Comparison of ENCODE assay signal across 20 mouse cellular contexts in genomic region chr5:65755859-65756258, GRCm38 (mm10). TPM values are rescaled to one million over a fixed set of nuclear protein-coding genes. Genes with fewer than 3 reads are reported as not detected.
A peak's percentile ranks its signal among the peaks of the same experiment; 100 is the strongest.
DNase-seq lines count a peak whose midpoint lies in the region; ATAC-seq lines count a peak whose summit lies in the region.
"Had no signal": no experiment of that assay in that cellular context is flagged by ENCODE, and none has a peak within 500 bp of the region (broad histone marks: within the 10 kb centered on the region; RNA-seq: fewer than 3 reads in every experiment).

No protein-coding gene starts in this region.

- H3K9ac ChIP-seq in heart, embryonic 13.5 days = no peak overlapping the region
- H3K9ac ChIP-seq: embryonic facial prominence, embryonic 12.5 days; forebrain, embryonic 12.5 days; liver, embryonic 15.5 days; lung, embryonic 15.5 days; neural tube, embryonic 15.5 days; stomach, embryonic 15.5 days had no signal

- H3K36me3 ChIP-seq in heart, embryonic 13.5 days = peaks cover 4% of the 10 kb centered on the region
- H3K36me3 ChIP-seq: embryonic facial prominence, embryonic 12.5 days; forebrain, embryonic 12.5 days; liver, embryonic 15.5 days; lung, embryonic 15.5 days; neural tube, embryonic 15.5 days; stomach, embryonic 15.5 days had no signal

- H3K4me2 ChIP-seq in heart, embryonic 13.5 days = no peak overlapping the region
- H3K4me2 ChIP-seq: embryonic facial prominence, embryonic 12.5 days; forebrain, embryonic 12.5 days; liver, embryonic 15.5 days; lung, embryonic 15.5 days; neural tube, embryonic 15.5 days; stomach, embryonic 15.5 days had no signal

- peak; percentile 12 for DNase-seq in gastrocnemius, postnatal 14 days
- DNase-seq in gastrocnemius, postnatal 25 days = no peak
- peak; percentile 15 for DNase-seq in kidney, adult 8-10 months
- no peak for DNase-seq in kidney, postnatal 25 days
- peak; percentile 17 to 55 for DNase-seq in heart, postnatal 14 days
- DNase-seq: adrenal gland, postnatal 25 days; cerebellum, adult 9-11 months; layer of hippocampus, adult 9-11 months; lung, postnatal 4 days; thymus, adult 2 months had no signal

- peak overlapping the region; percentile 37; the same call in 1 of the 2 replicates for H3K27ac ChIP-seq in heart, embryonic 13.5 days (replicated peaks)
- H3K27ac ChIP-seq: embryonic facial prominence, embryonic 12.5 days; forebrain, embryonic 12.5 days; hindbrain, postnatal 0 days; liver, embryonic 15.5 days; lung, embryonic 15.5 days; neural tube, embryonic 15.5 days; stomach, embryonic 15.5 days had no signal

- no peak overlapping the region for H3K4me3 ChIP-seq in heart, embryonic 13.5 days
- H3K4me3 ChIP-seq: embryonic facial prominence, embryonic 12.5 days; forebrain, embryonic 12.5 days; liver, embryonic 15.5 days; lung, embryonic 15.5 days; neural tube, embryonic 15.5 days; stomach, embryonic 15.5 days had no signal

- H3K27me3 ChIP-seq in heart, embryonic 13.5 days (replicated peaks) = no peaks in the 10 kb centered on the region
- H3K27me3 ChIP-seq: embryonic facial prominence, embryonic 12.5 days; forebrain, embryonic 12.5 days; liver, embryonic 15.5 days; lung, embryonic 15.5 days; neural tube, embryonic 15.5 days; stomach, embryonic 15.5 days had no signal

- no peaks in the 10 kb centered on the region for H3K9me3 ChIP-seq in heart, embryonic 13.5 days
- H3K9me3 ChIP-seq: embryonic facial prominence, embryonic 12.5 days; forebrain, embryonic 12.5 days; liver, embryonic 15.5 days; lung, embryonic 15.5 days; neural tube, embryonic 15.5 days; stomach, embryonic 15.5 days had no signal

- peaks cover 10% of the 10 kb centered on the region for H3K4me1 ChIP-seq in heart, embryonic 13.5 days
- H3K4me1 ChIP-seq: embryonic facial prominence, embryonic 12.5 days; forebrain, embryonic 12.5 days; neural tube, embryonic 15.5 days; stomach, embryonic 15.5 days had no signal

- WGBS in heart, embryonic 13.5 days = 55% methylated on average over 5 of the region's 5 CpGs

- ATAC-seq in heart, embryonic 13.5 days (ENCODE audit: extremely low read depth, insufficient number of reproducible peaks, low FRiP score, low TSS enrichment) = no peak
- no peak for ATAC-seq in granulocyte monocyte progenitor cell, adult 5-6 weeks (replicated peaks; ENCODE audit: poor library complexity, severe bottlenecking)
- ATAC-seq: hindbrain, postnatal 0 days; intestine, embryonic 16.5 days had no signal

- intact Hi-C loops in gastrocnemius, postnatal 14 days (cut with DNase I; ENCODE audit: low total_unique reads) = no loop called here
- intact Hi-C loops in heart, postnatal 14 days (cut with DNase I) = no loop called here

RNA-seq across cellular contexts. Expression of gene N4bp2, which starts 7.5 kb away (rescaled TPM):
- total RNA-seq in gastrocnemius, postnatal 14 days (2021) = 10 to 100 TPM; 14.4 to 16.3 TPM
- 1 to 10 TPM; 8.1 to 9.3 TPM for total RNA-seq in gastrocnemius, postnatal 25 days (2021)
- 15.4 and 15.9 TPM in 2 replicates for polyA plus RNA-seq in heart, embryonic 13.5 days (2015; fragmentation: Nextera tagmentation; extraction: Ambion mirVana)
- 10 to 100 TPM; 22.7 to 27.1 TPM for total RNA-seq in heart, postnatal 14 days (2021)
- 29.1 and 76.5 TPM in 2 replicates for total RNA-seq in granulocyte monocyte progenitor cell, adult 5-6 weeks (2014; fragmentation: Nextera tagmentation)
- total RNA-seq in granulocyte monocyte progenitor cell, adult 5-6 weeks (2017) = 32.6 and 33.5 TPM in 2 replicates

RNA-seq across cellular contexts. Expression of gene Pds5a, which starts 57.8 kb away (rescaled TPM):
- 10 to 100 TPM; 40.6 to 42.9 TPM for total RNA-seq in gastrocnemius, postnatal 14 days (2021)
- 10 to 100 TPM; 37.6 to 41.9 TPM for total RNA-seq in gastrocnemius, postnatal 25 days (2021)
- polyA plus RNA-seq in heart, embryonic 13.5 days (2015; fragmentation: Nextera tagmentation; extraction: Ambion mirVana) = 32.5 and 33.5 TPM in 2 replicates
- total RNA-seq in heart, postnatal 14 days (2021) = 10 to 100 TPM; 59.8 to 67.0 TPM
- 166 and 197 TPM in 2 replicates for total RNA-seq in granulocyte monocyte progenitor cell, adult 5-6 weeks (2014; fragmentation: Nextera tagmentation)
- 216 and 230 TPM in 2 replicates for total RNA-seq in granulocyte monocyte progenitor cell, adult 5-6 weeks (2017)

Comparison
In these comparisons a context has a peak if more than half of its experiments do, and no peak if none do; other contexts are left out.
1. DNase-seq: peak in gastrocnemius, postnatal 14 days (single experiment), kidney, adult 8-10 months (2 of 2) and heart, postnatal 14 days (2 of 2); none in gastrocnemius, postnatal 25 days (single experiment) and kidney, postnatal 25 days (0 of 2).